Mouse (Mus musculus): ENCODE results near the gene Npas3.

The Npas3 gene

DNA sequence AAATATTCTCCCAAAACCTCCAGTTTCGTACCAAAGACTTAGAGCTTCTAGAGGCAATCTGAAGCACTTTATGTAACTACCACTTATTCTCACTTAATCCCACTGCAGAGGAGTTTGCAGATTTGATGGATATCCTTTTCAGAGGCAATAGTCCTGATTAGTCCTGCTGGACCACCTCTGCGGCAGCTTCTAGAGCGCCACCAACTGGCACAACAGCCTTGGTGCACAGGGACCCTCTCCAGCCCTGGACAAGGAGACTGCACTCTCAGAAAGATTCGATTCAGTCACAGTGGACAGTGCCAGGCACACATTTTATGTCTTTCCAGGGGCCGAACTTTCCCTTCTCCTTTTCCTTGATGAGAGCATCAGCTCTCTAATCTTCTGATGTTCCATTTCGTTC lies 471.4 kb downstream of the Npas3 start:
- DNase-seq: no peak

DNA sequence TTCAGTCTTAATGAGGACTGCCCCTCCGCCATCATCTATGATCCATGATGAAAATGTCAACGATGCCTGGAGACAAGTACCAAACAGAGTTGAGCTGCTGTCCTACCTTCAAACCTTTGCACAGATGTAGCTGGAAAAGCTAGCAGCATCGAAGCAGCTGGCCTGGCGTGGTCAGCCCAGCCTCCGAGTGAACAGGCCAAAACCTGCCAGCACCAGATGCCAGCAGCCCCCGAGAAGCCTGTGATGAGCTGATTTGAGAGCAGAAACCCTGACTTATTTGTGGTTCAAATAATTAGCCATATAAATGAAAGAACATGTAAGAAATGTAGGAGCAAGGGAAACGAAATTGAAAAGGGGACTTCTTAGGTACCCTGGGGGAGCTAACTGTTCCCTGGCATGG lies 473.7 kb downstream of the Npas3 start:
- no peak for DNase-seq

DNA sequence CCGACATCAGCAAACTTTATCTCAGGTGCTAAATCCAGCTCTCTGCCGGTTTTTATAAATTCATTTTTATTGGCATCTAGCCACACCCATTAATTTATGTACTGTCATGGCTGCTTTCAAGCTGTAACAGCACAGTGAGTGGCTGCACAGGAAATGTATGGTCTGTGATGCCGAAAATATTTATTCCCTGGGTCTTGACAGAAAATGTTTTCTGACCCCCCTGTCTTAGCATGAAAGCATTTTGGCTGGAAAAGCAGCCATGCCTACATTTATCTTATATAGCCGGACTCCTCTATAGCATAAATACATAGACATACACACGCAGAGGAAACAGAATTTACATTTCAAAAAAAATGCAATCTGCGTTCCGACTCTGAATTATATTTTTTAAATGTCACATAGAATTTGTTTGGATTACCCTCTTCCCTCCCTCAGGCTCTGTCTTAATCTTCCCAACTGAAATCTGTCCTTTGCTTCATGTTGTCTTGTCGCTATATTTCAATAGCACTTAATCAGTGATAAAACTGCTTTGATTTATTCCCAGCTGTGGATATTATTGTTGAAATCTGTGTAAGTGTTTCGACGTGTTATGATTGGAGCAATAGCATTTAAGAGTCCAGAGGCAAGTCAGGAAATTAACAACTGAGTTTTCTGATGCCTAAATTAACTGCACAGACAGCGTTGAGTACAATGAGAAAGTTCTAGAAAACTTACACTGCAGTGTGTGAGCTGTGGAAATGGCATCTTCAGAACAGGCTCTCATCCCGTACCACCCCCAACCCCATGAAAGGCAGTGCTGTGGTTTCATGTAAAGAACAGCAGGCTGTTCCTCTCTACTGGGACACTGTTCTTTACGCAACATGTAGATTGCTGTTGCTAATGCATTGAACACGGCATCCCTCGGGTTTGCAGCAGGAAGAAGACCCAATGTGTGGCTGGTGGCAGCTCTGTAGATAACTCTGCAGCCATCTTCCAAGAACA lies 474.5 kb downstream of the Npas3 start:
- DNase-seq: no peak

DNA sequence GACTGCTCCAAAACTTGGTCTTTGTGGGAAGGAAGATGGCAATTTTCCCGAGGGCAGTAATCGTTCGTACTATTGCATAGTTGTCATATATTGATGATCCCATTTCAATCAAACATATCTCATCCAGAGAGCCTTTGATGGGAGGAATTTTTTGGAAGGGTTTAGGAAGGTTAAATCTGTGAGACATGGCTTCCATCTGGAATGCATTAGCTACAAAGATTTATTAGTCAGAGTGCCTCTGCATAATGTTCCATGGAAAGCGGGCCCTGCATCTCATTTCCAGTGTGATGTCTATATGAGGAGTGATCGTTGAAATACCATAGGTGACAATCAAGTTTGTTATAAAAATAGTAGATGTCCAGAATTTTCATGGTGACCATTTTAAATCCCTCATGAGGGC lies 480.8 kb downstream of the Npas3 start:
- no peak for DNase-seq

DNA sequence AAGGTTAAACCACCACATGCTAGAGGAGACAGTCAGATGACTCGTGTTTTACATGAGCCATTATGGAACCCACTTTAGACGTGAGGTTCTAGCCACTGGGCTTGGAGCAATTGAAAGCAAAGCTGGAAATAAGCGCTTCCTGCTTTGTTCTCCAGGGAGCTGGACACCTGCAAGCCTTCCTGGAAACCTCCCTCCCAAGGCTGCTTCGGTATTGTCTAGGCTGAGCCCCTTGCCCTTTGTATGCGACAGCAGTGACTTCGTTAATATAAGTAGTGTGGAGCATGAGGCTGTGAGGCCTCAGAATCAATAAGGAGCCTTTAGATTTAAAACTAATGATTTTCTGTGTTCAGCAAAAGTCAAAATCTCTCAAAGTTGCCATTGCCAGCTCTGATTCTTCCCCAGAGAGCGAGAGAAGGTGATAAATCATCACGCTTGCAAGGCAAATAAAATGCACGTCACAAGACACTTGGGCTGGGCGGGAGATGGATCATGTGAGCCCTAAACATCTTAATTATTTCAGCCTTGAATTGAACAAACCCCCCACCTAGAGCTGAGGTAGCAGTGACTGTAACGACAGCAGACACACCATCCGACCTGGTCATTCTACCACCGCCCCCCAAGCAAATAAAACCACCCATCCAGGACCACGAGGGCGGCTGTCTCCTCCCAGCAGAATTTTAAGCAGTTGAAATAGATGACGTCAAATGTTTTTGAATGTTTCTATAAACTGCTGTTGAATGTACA lies 490.2 kb downstream of the Npas3 start:
- no peak for DNase-seq

DNA sequence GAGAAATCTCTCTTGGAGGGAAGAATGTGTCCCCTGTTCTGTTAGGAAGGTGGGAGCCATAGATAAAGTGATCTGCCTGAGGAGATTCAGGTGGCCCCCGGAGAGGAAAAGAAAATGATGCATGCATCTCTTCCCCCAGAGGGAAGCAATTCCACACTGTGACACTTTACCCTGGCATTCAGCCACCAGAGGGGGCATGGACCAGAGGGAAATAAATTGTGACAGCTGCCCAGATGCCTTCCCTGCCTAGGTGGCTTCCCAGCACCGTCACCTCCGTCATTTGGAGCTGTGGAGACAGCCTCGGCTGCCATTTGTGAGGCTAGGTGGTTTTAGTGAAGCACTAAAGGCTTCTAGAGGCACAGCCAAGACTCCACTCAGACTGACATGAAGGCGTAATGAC lies 498.2 kb downstream of the Npas3 start:
- no peak for DNase-seq

DNA sequence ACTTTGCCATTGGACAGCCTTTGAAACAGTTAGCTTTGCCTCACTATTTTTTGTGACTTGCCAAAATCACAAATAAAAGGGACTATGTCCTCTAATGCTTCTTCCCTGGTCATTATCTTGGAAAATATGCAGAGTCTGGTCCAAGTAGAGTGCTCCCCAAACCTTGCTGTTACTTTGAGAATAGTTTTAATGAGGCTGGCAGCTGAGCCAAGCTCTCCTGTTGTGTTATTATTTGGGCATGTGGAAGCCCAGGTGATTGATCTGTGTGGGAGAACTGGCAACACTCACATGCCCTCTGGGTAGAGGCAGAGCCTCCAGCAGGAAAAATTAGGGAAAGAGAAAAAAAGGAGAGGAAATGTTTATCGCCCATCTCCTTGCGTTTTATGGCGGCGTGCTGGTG lies 500.9 kb downstream of the Npas3 start:
- DNase-seq: no peak

DNA sequence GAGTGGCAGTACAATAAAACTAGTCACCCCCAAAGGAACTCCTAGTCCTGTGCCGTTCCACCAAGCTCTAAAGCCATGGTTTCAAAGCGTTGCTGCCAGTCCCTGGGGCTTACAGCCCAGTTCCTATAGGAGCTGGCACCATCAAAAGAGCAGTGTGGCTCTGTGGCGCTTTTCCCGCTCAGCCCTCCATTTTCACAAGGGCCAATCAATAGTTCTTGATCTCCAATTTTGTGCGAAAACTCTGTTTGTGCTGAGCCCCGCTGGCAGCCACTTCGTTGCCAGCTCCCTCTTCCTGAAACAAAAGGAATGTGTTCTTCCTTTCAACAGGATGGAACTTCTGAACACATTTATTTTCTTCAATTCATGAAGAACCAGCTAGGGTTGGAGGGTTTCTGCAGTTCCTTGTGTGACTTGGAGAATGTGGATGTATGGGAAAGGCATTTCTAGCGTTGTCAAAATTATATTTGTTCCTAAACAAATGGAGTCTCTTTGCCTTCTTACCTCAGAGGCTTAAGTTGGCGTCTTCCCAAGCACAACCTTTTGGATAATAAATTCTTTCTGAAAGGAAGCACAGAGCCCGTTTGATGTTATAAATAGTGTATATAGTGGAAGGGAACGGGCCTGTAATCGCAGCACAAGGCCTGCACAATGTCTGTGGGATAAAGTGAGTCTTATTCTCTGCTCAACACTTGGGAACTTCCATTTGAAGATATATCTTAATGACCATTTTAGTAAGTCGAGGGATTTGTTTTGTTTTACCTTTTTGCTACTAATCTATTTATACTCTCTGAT lies 504.0 kb downstream of the Npas3 start:
- no peak for DNase-seq

DNA sequence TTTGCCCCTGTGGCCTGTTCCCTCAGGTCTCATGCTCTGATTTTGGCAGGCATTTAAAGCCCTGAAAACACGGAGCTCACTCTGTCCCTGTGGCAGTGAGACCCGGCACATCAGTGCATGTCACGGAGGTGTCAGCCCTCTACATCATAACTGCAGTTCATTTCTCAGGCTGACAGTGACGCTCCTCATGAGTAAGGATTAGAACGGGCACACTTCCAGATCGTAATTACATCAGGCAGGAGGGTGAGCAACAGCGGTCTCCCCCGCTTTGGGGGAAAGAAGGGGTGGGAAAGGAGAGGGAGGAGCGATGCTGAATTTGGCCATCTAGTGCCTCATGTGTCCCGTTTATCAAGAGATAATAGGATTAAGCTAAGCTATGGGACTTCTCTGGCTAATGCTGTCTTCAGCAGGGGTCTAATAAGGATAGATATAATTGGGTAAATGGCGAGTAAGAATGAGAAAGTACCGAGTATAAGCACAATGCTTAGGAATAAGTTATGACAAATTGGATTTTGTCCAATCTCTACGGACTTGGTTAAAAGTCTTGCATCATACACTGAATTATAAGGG lies 505.0 kb downstream of the Npas3 start:
- no peak for DNase-seq

DNA sequence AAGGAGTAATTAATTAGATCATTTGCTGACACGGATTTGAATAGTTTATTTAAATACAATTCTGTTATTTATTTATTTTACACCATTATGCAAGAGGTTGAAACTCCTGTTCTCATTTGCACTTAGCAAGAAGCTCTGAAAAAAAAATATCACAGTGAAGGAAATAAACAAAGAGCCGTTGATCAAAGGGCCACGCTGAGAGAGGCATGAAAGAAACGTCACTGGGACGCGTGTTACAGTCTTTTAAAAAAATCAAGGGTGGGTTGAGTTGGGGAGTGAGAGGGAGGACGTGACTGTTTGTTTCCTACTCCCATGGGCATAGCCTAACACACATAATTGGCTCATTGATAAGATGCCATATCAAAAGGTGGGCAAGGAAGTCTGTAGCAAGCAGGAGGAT lies 505.8 kb downstream of the Npas3 start:
- no peak for DNase-seq

DNA sequence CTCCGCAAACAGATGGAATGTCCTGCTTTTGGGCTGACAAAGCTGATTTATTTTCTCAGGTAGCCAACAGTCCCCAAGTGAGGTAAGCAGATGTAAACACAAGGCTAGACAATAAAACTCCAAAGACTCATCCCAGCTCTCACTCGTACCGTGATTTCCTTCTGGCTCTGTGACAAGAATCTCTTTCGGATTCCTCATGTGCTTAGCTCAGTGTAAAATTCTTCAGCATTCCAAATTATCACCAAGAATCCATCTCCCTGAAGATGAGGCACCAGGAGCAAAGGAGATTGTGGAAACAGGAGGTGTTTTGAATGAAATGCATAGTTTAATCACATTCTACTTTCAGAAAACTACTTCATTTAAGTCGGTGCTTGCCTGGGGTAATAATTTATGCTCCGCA lies 509.2 kb downstream of the Npas3 start:
- no peak for DNase-seq

DNA sequence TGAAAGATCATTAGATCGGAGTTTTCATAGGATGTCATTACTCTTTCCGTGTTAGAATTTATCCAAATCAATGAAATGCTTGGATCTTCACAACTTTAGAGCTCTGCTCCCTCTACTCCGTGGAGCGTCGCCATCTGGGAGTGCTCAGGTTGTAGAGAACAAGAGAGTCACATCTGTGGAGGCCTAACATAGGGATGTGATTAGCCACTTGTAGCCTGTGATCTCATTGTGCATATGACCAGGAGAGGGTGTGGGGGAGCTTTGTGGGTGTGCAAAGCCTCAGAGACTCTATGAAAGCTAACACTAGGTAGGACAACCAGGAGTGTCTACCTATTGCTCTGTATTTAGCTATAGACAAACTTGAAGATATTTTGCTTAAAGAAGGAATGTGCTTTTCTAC lies 509.9 kb downstream of the Npas3 start:
- DNase-seq: no peak

DNA sequence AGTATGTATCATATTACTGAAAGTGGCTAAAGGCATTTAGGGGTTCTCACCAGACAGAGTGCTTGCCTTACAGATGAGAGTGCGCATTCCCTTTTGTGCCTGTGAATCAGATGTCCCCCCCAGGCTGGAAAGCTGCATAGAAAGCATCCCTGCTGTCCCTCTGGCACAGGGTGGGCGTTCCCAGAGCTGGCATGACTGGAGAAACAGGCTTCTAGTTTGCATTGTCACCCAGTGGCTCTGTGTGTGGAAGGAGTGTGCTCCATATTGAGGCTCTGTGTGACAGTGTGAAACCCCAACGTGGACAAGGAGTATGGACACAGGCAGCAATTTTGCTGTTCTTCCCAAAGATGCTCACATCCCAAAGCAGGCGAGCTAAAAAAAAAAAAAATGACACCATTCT lies 515.7 kb downstream of the Npas3 start:
- DNase-seq: no peak

DNA sequence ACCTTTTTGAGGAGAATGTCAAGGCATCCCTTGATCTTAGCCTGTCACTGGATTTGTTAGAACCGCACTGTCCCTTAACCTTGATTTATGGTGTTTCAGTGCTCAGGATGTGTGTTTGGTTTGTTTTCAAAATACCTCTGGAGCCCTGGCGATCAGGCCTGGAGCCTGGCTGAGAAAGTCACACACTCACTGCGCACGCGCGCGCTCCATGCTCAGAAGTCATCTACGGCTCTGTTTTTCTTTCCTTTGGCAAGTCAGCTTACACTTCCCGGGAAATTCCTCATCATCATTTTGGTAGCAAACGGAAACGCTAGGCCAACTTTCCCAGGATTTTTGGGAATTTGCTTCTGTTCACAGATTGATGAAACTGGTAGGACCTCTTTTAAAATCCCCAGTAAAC lies 519.9 kb downstream of the Npas3 start:
- DNase-seq: peak; percentile 61 to 62

DNA sequence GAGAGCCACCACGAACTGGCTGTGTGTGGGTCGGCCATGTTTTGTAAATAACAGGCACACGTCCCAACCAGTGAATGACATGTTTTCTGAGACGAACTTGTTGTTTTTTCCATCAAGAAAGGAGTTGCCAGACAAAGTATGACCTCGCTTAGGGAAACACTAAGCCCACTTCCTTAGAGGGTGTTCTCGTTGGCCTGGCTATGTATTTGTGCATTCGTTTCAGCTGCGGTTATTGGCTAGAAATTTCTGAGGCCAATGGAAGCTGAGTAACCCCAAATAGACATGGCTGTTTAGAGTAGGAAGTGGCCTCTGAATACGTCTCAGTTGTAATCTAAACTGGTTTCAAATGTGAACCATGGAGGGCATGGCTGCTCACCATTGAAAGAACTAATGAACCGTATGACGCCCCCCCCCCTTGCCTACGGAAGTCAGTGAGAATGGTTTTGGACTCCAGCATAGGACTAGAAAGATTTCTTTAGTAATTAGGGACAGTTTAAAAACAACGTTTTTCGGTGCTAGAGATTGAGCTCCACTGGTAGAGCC lies 523.0 kb downstream of the Npas3 start:
- no peak for DNase-seq

DNA sequence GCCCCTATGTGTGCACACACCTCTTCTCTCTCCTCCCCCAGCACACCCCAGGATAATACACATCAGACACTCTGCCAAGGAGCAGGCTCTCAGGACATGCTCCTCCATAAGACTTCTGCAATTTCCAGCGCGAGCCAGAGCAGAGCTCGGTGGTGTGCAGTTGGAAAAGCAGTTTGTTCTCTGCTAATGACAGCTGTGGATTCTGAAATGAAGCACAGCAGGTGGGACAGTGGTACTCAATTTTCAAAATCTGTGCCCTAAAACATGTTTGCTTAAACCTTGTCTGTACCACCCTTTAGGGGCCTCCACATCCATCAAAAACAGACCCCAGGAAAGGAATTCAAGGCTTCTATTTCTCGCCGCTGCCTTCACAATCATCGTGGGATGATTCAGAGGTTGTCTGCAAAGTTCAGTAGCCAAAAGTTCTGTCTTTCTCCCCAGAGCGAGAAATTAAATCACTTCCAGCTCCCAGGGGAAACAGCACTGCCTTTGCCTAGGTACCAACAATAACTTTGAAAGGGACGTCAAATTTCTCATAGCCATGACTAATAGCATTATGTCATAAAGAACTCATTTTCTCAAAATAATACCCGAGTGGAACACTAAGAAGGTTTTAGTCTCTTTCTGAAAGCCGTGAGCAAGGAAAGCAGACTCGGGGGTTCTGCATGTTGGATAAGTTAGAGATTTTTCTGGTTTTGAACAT lies 533.5 kb downstream of the Npas3 start:
- DNase-seq: no peak

DNA sequence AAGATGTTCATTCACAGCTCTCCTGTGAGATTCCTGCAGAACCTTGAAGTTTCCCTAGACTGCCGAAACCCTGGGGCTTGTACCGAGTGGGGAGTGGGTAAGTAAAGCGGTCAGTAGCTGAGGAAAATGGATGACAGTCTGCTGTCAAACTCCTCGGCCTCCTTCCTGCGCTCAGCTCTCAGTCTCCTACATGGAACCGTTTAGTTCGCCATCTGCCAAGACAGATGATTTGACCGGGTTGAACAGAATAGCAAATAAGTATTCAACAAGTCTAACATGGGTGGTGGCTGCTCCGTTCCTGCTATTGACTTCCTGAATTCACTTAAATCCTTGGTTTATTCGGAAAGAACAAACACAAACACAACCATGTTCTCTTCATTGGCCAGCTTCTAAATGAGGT lies 541.0 kb downstream of the Npas3 start:
- DNase-seq: no peak

DNA sequence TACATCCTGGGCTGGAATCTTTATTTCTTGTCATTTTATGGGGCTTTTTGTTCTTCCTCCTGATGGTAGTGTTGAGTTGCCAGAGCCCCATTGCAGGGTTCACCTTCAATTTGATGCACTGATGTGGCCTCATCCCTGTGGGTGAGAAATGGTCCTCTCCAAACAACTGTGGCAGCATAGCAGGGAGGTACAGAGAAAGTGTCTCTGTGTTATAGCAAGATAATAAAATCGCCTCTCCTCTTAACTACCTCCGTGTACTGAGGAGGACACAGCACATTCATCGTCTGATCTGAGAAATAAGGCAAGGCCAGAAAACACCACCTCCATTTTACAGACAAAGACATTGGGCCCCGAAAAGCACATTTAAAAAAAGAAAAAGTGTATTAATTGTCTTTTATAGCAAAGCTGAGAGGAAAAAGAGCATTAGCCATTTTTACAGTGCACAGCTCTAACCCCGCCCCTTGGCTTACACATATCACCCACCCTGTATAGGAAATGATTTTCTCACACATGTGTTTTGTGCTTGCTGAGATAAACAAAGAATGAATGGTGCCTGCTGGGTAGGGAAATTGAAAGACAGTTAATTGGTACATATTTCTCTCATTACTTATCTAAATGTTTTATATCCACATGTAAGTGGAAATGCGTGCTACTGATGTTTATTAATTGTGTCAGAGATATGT lies 546.4 kb downstream of the Npas3 start:
- DNase-seq: no peak

DNA sequence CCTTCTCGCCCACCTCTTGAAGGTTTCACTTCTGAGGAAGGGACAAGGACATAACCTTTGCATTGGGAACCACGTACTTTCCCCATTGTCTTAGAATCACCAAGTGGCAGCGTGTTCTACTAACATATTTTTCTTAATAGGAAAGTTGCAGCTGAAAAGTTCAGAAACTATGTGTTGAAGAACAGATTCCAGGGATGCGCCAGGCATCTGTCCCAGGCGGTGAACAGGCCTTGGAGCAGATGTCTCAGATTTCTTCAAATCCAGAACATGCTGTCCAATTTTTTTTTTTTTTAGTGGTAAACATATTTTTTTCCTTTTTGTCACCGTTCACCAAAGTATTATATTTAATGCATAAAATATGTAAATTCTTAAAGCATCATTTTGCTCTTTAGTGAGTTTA lies 553.4 kb downstream of the Npas3 start:
- DNase-seq: no peak

DNA sequence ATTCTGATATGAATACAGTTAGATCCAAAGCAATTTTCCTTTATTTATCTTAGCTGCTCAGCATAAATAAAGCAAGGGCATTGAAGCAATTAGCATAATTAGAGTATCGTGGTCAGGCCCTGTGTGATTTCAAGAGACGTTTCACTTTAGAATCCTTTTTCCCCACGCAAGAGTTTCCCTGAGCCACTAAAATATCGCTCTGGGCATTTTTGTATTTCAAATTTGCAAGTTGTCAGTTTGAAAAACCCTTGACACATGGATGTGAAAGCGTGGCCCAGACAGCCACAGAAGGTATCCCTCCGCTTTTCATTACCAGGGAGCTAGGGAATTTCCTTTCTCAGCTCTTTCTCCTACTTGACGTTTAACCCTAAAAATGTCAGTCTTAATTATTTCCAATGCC lies 553.9 kb downstream of the Npas3 start:
- DNase-seq: no peak

DNA sequence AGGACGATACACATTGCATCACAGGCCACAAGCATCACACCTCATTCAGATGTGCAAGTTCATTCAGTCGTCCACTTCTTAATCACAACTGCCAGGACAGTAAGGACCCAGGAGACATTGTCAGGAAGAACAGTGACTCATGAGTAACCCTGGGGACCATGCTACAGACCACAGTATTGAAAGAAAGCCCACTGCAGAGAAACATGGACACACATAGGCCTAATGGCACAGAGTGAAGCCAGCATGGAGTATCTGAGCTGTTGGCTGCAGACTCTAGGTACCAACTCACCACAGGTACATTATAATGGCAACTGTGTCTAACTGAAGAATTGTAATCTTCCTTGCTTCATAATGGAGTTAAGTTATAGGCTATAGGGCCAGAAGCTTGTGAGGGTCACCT lies 561.6 kb downstream of the Npas3 start:
- no peak for DNase-seq
